Mouse (Mus musculus) midbrain, postnatal 0 days (tissue): ENCODE data around the gene Cdon. TPM values are rescaled to one million over a fixed set of nuclear protein-coding genes. Genes with fewer than 3 reads are reported as not detected.
"Not testable (repeated sequence)": the region's sequence is repeated elsewhere in the genome, so short reads cannot be mapped to it uniquely, and the experiment has no call there.

Experiments
- ATAC-seq: fragments of 200-750 bp; cut with Nextera tagmentation; 2 replicates; pipeline ENCODE4 v1.8.0; 2017; ENCODE audit warnings: moderate number of reproducible peaks, mild to moderate bottlenecking, moderate TSS enrichment, moderate library complexity; ENCODE audit not compliant: low FRiP score
- DNase-seq: peaks from one replicate; pipeline ENCODE4 v3.0.0-alpha.2; 2015; ENCODE audit warnings: low spot score
- H3K27ac ChIP-seq: fragments of 300-500 bp; sonication (generic); 2 replicates; pipeline ENCODE4 v1.5.1; 2014; ENCODE audit warnings: low read depth, mild to moderate bottlenecking, low read length, mixed read lengths
- H3K27me3 ChIP-seq: fragments of 300-500 bp; sonication (generic); 2 replicates; pipeline ENCODE4 v1.6.1; 2014; ENCODE audit warnings: low read length, control low read depth, mixed read lengths; ENCODE audit not compliant: insufficient read depth
- H3K36me3 ChIP-seq: fragments of 300-500 bp; sonication (generic); 2 replicates; pipeline ENCODE4 v1.6.1; 2014; ENCODE audit warnings: low read length, control low read depth, mixed read lengths; ENCODE audit not compliant: insufficient read depth
- H3K4me1 ChIP-seq: fragments of 300-500 bp; sonication (generic); 2 replicates; pipeline ENCODE4 v1.6.1; 2014; ENCODE audit warnings: mild to moderate bottlenecking, control low read depth, antibody characterized with exemption, low read length, mixed read lengths; ENCODE audit not compliant: insufficient read depth
- H3K4me2 ChIP-seq: fragments of 300-500 bp; sonication (generic); 2 replicates; pipeline ENCODE4 v1.6.1; 2014; ENCODE audit warnings: low read depth, mild to moderate bottlenecking, low read length, mixed read lengths; ENCODE audit not compliant: poor library complexity, severe bottlenecking
- H3K4me3 ChIP-seq: fragments of 300-500 bp; sonication (generic); 2 replicates; pipeline ENCODE4 v1.5.1; 2014; ENCODE audit warnings: low read depth, mild to moderate bottlenecking, low read length, moderate library complexity
- H3K9ac ChIP-seq: fragments of 300-500 bp; sonication (generic); replicated peaks from 2 replicates; pipeline ENCODE4 v1.6.1; 2014; ENCODE audit warnings: mild to moderate bottlenecking, low read length, moderate library complexity, mixed read lengths; ENCODE audit not compliant: poor library complexity, severe bottlenecking
- H3K9me3 ChIP-seq: fragments of 300-500 bp; sonication (generic); 2 replicates; pipeline ENCODE4 v1.6.1; 2016; ENCODE audit warnings: low read length, control low read depth
- CTCF ChIP-seq: IDR thresholded peaks from 2 replicates; pipeline ENCODE4 v1.5.1; 2016; ENCODE audit warnings: antibody characterized with exemption, mild to moderate bottlenecking
- WGBS: fragments of 180-500 bp; shearing (Covaris S2); extraction: QIAGEN DNeasy Blood & Tissue Kit; methylation state at CpG from one replicate; pipeline ENCODE4 v1.1.7; 2014; 5-methylcytosine and 5-hydroxymethylcytosine counted together
- polyA plus RNA-seq: library from polyadenylated mRNA; unstranded; fragments of >200 nt; fragmentation: Nextera tagmentation; extraction: Ambion mirVana; gene quantifications from 2 replicates; pipeline ENCODE4 v1.2.1, GENCODE M21; 2015
- total RNA-seq: library from RNA; depleted of rRNA; stranded (reverse); fragments of >200 nt; gene quantifications from 2 replicates; pipeline ENCODE4 v1.2.3, GENCODE M21; 2014

Gene Cdon
- total and polyA plus RNA-seq, 2 experiments from 2014 or later = 0.81 to 11.4 TPM

- 66% methylated on average over 6 of the region's 6 CpGs for WGBS
- DNase-seq (no peak), ATAC-seq (no peak)
- Histone ChIP-seq H3K9me3 (no peaks in the 10 kb centered on the region), H3K36me3 (no peaks in the 10 kb centered on the region), H3K27ac (no peak overlapping the region), H3K4me2 (no peak overlapping the region), H3K4me1 (no peaks in the 10 kb centered on the region), H3K27me3 (no peaks in the 10 kb centered on the region), H3K9ac (no peak overlapping the region), H3K4me3 (no peak overlapping the region)
- TF ChIP-seq CTCF = no peak
Measured at GRCm38 (mm10) chr9:35431396-35431795, 10.5 kb downstream of the Cdon start.

- not testable (repeated sequence) for H3K4me1 ChIP-seq, DNase-seq, ATAC-seq, H3K4me3 ChIP-seq, H3K36me3 ChIP-seq, H3K27ac ChIP-seq, H3K27me3 ChIP-seq, H3K9me3 ChIP-seq, H3K9ac ChIP-seq, H3K4me2 ChIP-seq
- 43% methylated on average over 3 of the region's 3 CpGs for WGBS
Measured at GRCm38 (mm10) chr9:35432717-35433297, 11.9 kb downstream of the Cdon start.

GRCm38 (mm10) chr9:35434340-35434739 lies 13.4 kb downstream of the Cdon start:
- Histone ChIP-seq H3K27ac (no peak overlapping the region), H3K9me3 (no peaks in the 10 kb centered on the region), H3K36me3 (no peaks in the 10 kb centered on the region), H3K4me1 (no peaks in the 10 kb centered on the region), H3K9ac (no peak overlapping the region), H3K4me3 (no peak overlapping the region), H3K27me3 (no peaks in the 10 kb centered on the region), H3K4me2 (no peak overlapping the region)
- 53% methylated on average over 3 of the region's 3 CpGs for WGBS
- TF ChIP-seq CTCF = no peak
- ATAC-seq = no peak
- DNase-seq = no peak

GRCm38 (mm10) chr9:35435565-35435964 lies 14.6 kb downstream of the Cdon start:
- Histone ChIP-seq H3K36me3 (no peaks in the 10 kb centered on the region), H3K9me3 (no peaks in the 10 kb centered on the region), H3K4me2 (no peak overlapping the region; the same call in 1 of the 2 replicates), H3K4me1 (no peaks in the 10 kb centered on the region), H3K27ac (no peak overlapping the region), H3K4me3 (no peak overlapping the region), H3K27me3 (no peaks in the 10 kb centered on the region), H3K9ac (no peak overlapping the region)
- TF ChIP-seq CTCF = no peak
- ATAC-seq = no peak
- WGBS = 43% methylated on average over 9 of the region's 9 CpGs
- no peak for DNase-seq

- Histone ChIP-seq H3K4me1 (0 out of 2 replicates have a peak, but pooled peaks cover 5% of the 10 kb centered on the region), H3K27me3 (no peaks in the 10 kb centered on the region), H3K9me3 (no peaks in the 10 kb centered on the region), H3K4me3 (no peak overlapping the region), H3K27ac (no peak overlapping the region), H3K9ac (no peak overlapping the region), H3K36me3 (no peaks in the 10 kb centered on the region), H3K4me2 (no peak overlapping the region)
- ATAC-seq (no peak), DNase-seq (no peak)
- TF ChIP-seq CTCF = no peak
- WGBS = 85% methylated on average over 8 of the region's 8 CpGs
Measured at GRCm38 (mm10) chr9:35438286-35439061, 17.5 kb downstream of the Cdon start.

GRCm38 (mm10) chr9:35439062-35439442 lies 18.1 kb downstream of the Cdon start:
- 78% methylated on average over 6 of the region's 6 CpGs for WGBS
- no peak overlapping the region for H3K4me2 ChIP-seq
- no peak overlapping the region for H3K9ac ChIP-seq
- DNase-seq (no peak), ATAC-seq (no peak)
- H3K4me3 ChIP-seq = no peak overlapping the region
- no peak overlapping the region for H3K27ac ChIP-seq
- no peaks in the 10 kb centered on the region for H3K27me3 ChIP-seq
- 0 out of 2 replicates have a peak, but pooled peaks cover 5% of the 10 kb centered on the region for H3K4me1 ChIP-seq
- no peak for TF ChIP-seq CTCF
- no peaks in the 10 kb centered on the region for H3K36me3 ChIP-seq
- H3K9me3 ChIP-seq = no peaks in the 10 kb centered on the region
